Mouse (Mus musculus) ES-E14 (cell line): ENCODE measurements at regions not wholly inside any gene's neighbourhood (a gene's known extent, or its start where the extent isn't known, plus 50 kb on each side); places are given as distances from the start of the nearest gene placed in this dataset.

Experiments
- HCFC1 ChIP-seq: IDR thresholded peaks from 2 replicates; pipeline ENCODE4 v1.6.1; 2012; ENCODE audit warnings: low read length, inconsistent platforms, borderline replicate concordance; ENCODE audit not compliant: insufficient read depth
- ZC3H11A ChIP-seq: IDR thresholded peaks from 2 replicates; pipeline ENCODE4 v1.6.1; 2012; ENCODE audit warnings: low read depth, mild to moderate bottlenecking, inconsistent platforms, low read length, borderline replicate concordance

DNA sequence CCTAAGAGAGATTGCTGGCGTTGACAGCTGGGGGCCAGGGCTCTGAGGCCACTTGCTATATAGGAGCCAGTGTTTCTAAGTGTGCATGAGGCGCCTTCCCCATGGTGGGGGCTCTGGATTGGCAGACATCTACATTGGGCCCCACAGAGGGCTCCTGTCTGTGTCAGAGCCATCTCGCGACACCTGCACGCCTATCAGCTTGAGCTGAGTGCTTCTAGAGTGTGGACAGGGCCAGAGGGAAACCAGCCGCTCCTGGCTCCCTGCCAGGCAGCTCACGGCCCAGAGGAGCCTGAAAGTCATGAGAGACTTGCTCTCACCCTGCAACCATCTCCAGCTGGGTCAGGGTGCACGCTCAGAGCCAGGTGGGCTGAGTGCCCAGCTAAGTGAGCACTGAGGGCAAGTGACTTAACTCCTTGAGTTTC is 85.1 kb upstream of the Lclat1 start:
- no peak for TF ChIP-seq HCFC1
- no peak for TF ChIP-seq ZC3H11A
